Mouse (Mus musculus) MEL-GATA-1-ER (cell line): Measurements from ENCODE around the gene Vrtn.
A peak's percentile ranks its signal among the peaks of the same experiment; 100 is the strongest.

Experiments
- DNase-seq: peaks from one replicate; pipeline ENCODE4 v3.0.0-alpha.2; 2012; ENCODE audit warnings: low read depth; ENCODE audit errors: extremely low read depth

The Vrtn gene

GRCm38 (mm10) chr12:84640654-84641053 is at the start of gene Vrtn:
Gene Vrtn, plus strand, starts transcription at chr12:84641019.
- peak; percentile 68 for DNase-seq

GRCm38 (mm10) chr12:84598324-84598723 is 42.5 kb upstream of the Vrtn start:
- no peak for DNase-seq

GRCm38 (mm10) chr12:84604001-84604400 is 36.8 kb upstream of the Vrtn start:
- DNase-seq, result no peak

- no peak for DNase-seq
Observed at GRCm38 (mm10) chr12:84605860-84606259, 35.0 kb upstream of the Vrtn start.

GRCm38 (mm10) chr12:84611718-84612117 is 29.1 kb upstream of the Vrtn start:
- no peak for DNase-seq

GRCm38 (mm10) chr12:84612518-84612917 is 28.3 kb upstream of the Vrtn start:
- no peak for DNase-seq

- DNase-seq, result no peak
Observed at GRCm38 (mm10) chr12:84614001-84614400, 26.8 kb upstream of the Vrtn start.

GRCm38 (mm10) chr12:84614524-84614923 is 26.3 kb upstream of the Vrtn start:
- no peak for DNase-seq

- DNase-seq, result peak; percentile 89
Observed at GRCm38 (mm10) chr12:84616977-84617630, 23.7 kb upstream of the Vrtn start, which contains the start of gene Abcd4. Gene Abcd4, minus strand, starts transcription at chr12:84617413.

GRCm38 (mm10) chr12:84617663-84618062 is 23.2 kb upstream of the Vrtn start:
- peak; percentile 22 for DNase-seq

- DNase-seq, result no peak
Observed at GRCm38 (mm10) chr12:84620975-84621374, 19.8 kb upstream of the Vrtn start.

GRCm38 (mm10) chr12:84624601-84625000 is 16.2 kb upstream of the Vrtn start:
- no peak for DNase-seq

GRCm38 (mm10) chr12:84625116-84625515 is 15.7 kb upstream of the Vrtn start:
- DNase-seq, result no peak

GRCm38 (mm10) chr12:84631867-84632266 is 9.0 kb upstream of the Vrtn start:
- DNase-seq, result no peak

GRCm38 (mm10) chr12:84640253-84640652 is 566 bp upstream of the Vrtn start:
- DNase-seq, result no peak

GRCm38 (mm10) chr12:84650234-84650633 is 9.4 kb downstream of the Vrtn start:
- no peak for DNase-seq

- no peak for DNase-seq
Observed at GRCm38 (mm10) chr12:84653912-84654311, 13.1 kb downstream of the Vrtn start.

GRCm38 (mm10) chr12:84670555-84670954 is 29.7 kb downstream of the Vrtn start:
- peak; percentile 62 for DNase-seq

GRCm38 (mm10) chr12:84671646-84672045 is 30.8 kb downstream of the Vrtn start:
- no peak for DNase-seq

- DNase-seq, result no peak
Observed at GRCm38 (mm10) chr12:84674666-84675526, 34.1 kb downstream of the Vrtn start.

GRCm38 (mm10) chr12:84676011-84676410 is 35.2 kb downstream of the Vrtn start:
- no peak for DNase-seq

GRCm38 (mm10) chr12:84684569-84684968 is 43.8 kb downstream of the Vrtn start:
- no peak for DNase-seq

- DNase-seq, result no peak
Observed at GRCm38 (mm10) chr12:84686176-84686575, 45.4 kb downstream of the Vrtn start.
